Mouse (Mus musculus): Measurements from ENCODE around the gene A230050P20Rik.

DNA sequence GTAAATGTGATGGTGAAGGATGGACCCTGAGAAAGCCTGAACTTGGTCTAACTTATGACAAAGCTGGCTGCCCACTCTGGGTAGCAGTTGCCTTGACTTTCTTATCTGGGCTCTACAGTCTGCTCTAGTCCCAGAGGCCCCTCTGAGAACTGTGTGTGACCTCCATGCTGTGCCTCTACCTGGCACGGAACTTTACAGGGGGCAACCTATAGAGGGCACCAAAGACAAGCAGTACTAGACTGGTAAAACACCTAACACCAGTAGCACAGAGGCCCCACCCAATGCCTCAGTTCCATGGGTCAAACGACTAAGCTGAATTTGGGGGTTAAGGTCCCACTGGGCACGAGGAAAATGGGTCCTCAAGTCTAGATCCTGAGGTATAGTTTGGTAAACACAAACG, 47.7 kb downstream of the A230050P20Rik start:
- TF ChIP-seq CTCF (IDR thresholded peaks at IDR 0.05; ENCODE audit: borderline replicate concordance, insufficient read depth, low read length), result 0 out of 2 replicates have a peak, but pooled peaks have one; percentile 8
- no peak for TF ChIP-seq POLR2A (IDR thresholded peaks at IDR 0.05; ENCODE audit: low read depth, low read length)

All from embryonic fibroblast, embryonic 13.5 days (primary cell).